Mouse (Mus musculus) megakaryocyte, embryonic 14.5 days (primary cell): ENCODE measurements around the gene Prkar2b.

Source experiments
- FLI1 ChIP-seq: IDR thresholded peaks from 2 replicates; pipeline ENCODE4 v1.6.1; 2012; ENCODE audit warnings: low read length, inconsistent platforms, mixed read lengths
- GATA1 ChIP-seq: IDR thresholded peaks from 3 replicates; pipeline ENCODE4 v1.6.1; 2012; ENCODE audit warnings: mixed read lengths, low read length, inconsistent platforms, borderline replicate concordance

DNA sequence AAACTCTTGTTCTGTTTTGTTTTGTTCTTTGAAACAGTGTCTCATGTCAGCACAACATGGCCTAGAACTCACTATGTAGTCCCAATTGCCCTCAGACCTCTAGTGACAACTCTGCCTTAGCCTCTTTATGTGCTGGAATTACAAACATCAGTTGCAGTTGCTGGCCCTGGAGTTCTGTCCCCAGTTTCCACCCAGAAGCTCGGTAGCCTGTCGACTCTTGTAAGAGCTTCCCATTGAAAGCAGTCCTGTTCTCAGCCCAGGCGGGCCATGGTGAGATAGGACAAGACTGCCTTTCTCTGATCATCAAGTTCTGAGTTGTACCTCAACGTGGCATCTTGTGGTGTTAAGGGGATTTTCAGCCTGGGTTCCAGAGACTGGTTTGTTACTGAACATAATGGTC, 31.4 kb upstream of the Prkar2b start:
- no peak for TF ChIP-seq FLI1
- no peak for TF ChIP-seq GATA1
